Mouse (Mus musculus): ENCODE measurements around the gene Cdk14. TPM values are rescaled to one million over a fixed set of nuclear protein-coding genes. Genes with fewer than 3 reads are reported as not detected.

Cdk14 gene
- polyA plus RNA-seq, 1 experiment from 2014 or later: 47.3 TPM

- peak; percentile 57; the same call in 1 of the 2 replicates for ATAC-seq
- Histone ChIP-seq H3K27me3 (replicated peaks; ENCODE audit: control insufficient read depth, insufficient read depth, low read length) (no peaks in the 10 kb centered on the region), H3K4me3 (ENCODE audit: low read length) (no peak overlapping the region), H3K9me3 (ENCODE audit: control insufficient read depth, low read length) (no peaks in the 10 kb centered on the region), H3K4me1 (ENCODE audit: control insufficient read depth, insufficient read depth, low read depth, low read length) (peaks cover 10% of the 10 kb centered on the region), H3K9ac (ENCODE audit: low read depth, low read length) (no peak overlapping the region), H3K36me3 (ENCODE audit: control insufficient read depth, insufficient read depth, low read length) (no peaks in the 10 kb centered on the region), H3K4me2 (ENCODE audit: low read length) (no peak overlapping the region), H3K27ac (ENCODE audit: low read depth, low read length) (no peak overlapping the region)
- 49% methylated on average over 4 of the region's 4 CpGs for WGBS
Measured at GRCm38 (mm10) chr5:5056102-5056883, 363.8 kb downstream of the Cdk14 start.

DNA sequence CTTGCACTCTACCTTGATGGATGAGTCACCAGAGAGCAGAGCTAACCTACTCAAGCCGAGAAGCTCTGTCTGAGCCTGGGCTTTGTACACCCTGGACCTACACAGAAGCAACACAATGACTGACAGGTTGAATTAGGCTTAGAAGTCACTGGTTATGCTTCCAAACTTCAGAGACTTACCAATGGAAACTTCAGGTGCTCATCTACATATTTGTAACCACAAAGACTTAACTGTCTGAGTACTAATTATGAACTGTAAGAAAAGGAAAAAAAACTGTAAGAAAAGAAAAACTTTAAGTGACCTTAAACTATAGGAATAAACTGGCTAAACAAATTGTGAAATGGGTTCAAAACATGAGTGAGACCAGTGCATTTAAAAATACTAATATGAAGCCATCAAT, 364.6 kb downstream of the Cdk14 start:
- Histone ChIP-seq H3K27me3 (replicated peaks; ENCODE audit: control insufficient read depth, insufficient read depth, low read length) (no peaks in the 10 kb centered on the region), H3K9me3 (ENCODE audit: control insufficient read depth, low read length) (no peaks in the 10 kb centered on the region), H3K4me2 (ENCODE audit: low read length) (no peak overlapping the region), H3K27ac (ENCODE audit: low read depth, low read length) (no peak overlapping the region), H3K4me3 (ENCODE audit: low read length) (no peak overlapping the region), H3K9ac (ENCODE audit: low read depth, low read length) (no peak overlapping the region), H3K36me3 (ENCODE audit: control insufficient read depth, insufficient read depth, low read length) (no peaks in the 10 kb centered on the region), H3K4me1 (ENCODE audit: control insufficient read depth, insufficient read depth, low read depth, low read length) (peaks cover 10% of the 10 kb centered on the region)
- ATAC-seq: no peak
- 42% methylated on average over 1 of the region's 1 CpGs for WGBS

- Histone ChIP-seq H3K9me3 (ENCODE audit: control insufficient read depth, low read length) (no peaks in the 10 kb centered on the region), H3K27ac (ENCODE audit: low read depth, low read length) (no peak overlapping the region), H3K4me1 (ENCODE audit: control insufficient read depth, insufficient read depth, low read depth, low read length) (peaks cover 10% of the 10 kb centered on the region), H3K36me3 (ENCODE audit: control insufficient read depth, insufficient read depth, low read length) (no peaks in the 10 kb centered on the region), H3K27me3 (replicated peaks; ENCODE audit: control insufficient read depth, insufficient read depth, low read length) (no peaks in the 10 kb centered on the region), H3K9ac (ENCODE audit: low read depth, low read length) (no peak overlapping the region), H3K4me3 (ENCODE audit: low read length) (no peak overlapping the region), H3K4me2 (ENCODE audit: low read length) (no peak overlapping the region)
- 24% methylated on average over 1 of the region's 1 CpGs for WGBS
- 0 out of 2 replicates have a peak, but pooled peaks have one; percentile 12 for ATAC-seq
Measured at GRCm38 (mm10) chr5:5054270-5054669, 365.8 kb downstream of the Cdk14 start.

- H3K4me2 ChIP-seq (ENCODE audit: low read length): no peak overlapping the region
- H3K36me3 ChIP-seq (ENCODE audit: control insufficient read depth, insufficient read depth, low read length): no peaks in the 10 kb centered on the region
- no peak overlapping the region for H3K27ac ChIP-seq (ENCODE audit: low read depth, low read length)
- no peak overlapping the region for H3K9ac ChIP-seq (ENCODE audit: low read depth, low read length)
- peaks cover 5% of the 10 kb centered on the region; the same call in 1 of the 2 replicates for H3K4me1 ChIP-seq (ENCODE audit: control insufficient read depth, insufficient read depth, low read depth, low read length)
- H3K27me3 ChIP-seq (replicated peaks; ENCODE audit: control insufficient read depth, insufficient read depth, low read length): no peaks in the 10 kb centered on the region
- no peak for ATAC-seq
- 75% methylated on average over 5 of the region's 5 CpGs for WGBS
- H3K4me3 ChIP-seq (ENCODE audit: low read length): no peak overlapping the region
- H3K9me3 ChIP-seq (ENCODE audit: control insufficient read depth, low read length): no peaks in the 10 kb centered on the region
Measured at GRCm38 (mm10) chr5:5044326-5044725, 375.8 kb downstream of the Cdk14 start.

- WGBS: 84% methylated on average over 1 of the region's 1 CpGs
- ATAC-seq: no peak
- no peak overlapping the region for H3K4me2 ChIP-seq (ENCODE audit: low read length)
- no peak overlapping the region for H3K9ac ChIP-seq (ENCODE audit: low read depth, low read length)
- no peaks in the 10 kb centered on the region for H3K9me3 ChIP-seq (ENCODE audit: control insufficient read depth, low read length)
- H3K27ac ChIP-seq (ENCODE audit: low read depth, low read length): no peak overlapping the region
- no peak overlapping the region for H3K4me3 ChIP-seq (ENCODE audit: low read length)
- no peaks in the 10 kb centered on the region for H3K36me3 ChIP-seq (ENCODE audit: control insufficient read depth, insufficient read depth, low read length)
- H3K4me1 ChIP-seq (ENCODE audit: control insufficient read depth, insufficient read depth, low read depth, low read length): peaks cover 5% of the 10 kb centered on the region; the same call in 1 of the 2 replicates
- H3K27me3 ChIP-seq (replicated peaks; ENCODE audit: control insufficient read depth, insufficient read depth, low read length): no peaks in the 10 kb centered on the region
Measured at GRCm38 (mm10) chr5:5042735-5043134, 377.4 kb downstream of the Cdk14 start.

- H3K27ac ChIP-seq (ENCODE audit: low read depth, low read length): no peak overlapping the region
- 53% methylated on average over 4 of the region's 4 CpGs for WGBS
- H3K27me3 ChIP-seq (replicated peaks; ENCODE audit: control insufficient read depth, insufficient read depth, low read length): no peaks in the 10 kb centered on the region
- H3K9me3 ChIP-seq (ENCODE audit: control insufficient read depth, low read length): no peaks in the 10 kb centered on the region
- no peaks in the 10 kb centered on the region for H3K36me3 ChIP-seq (ENCODE audit: control insufficient read depth, insufficient read depth, low read length)
- H3K4me3 ChIP-seq (ENCODE audit: low read length): no peak overlapping the region
- no peak for ATAC-seq
- H3K4me2 ChIP-seq (ENCODE audit: low read length): no peak overlapping the region
- H3K4me1 ChIP-seq (ENCODE audit: control insufficient read depth, insufficient read depth, low read depth, low read length): peaks cover 5% of the 10 kb centered on the region; the same call in 1 of the 2 replicates
- no peak overlapping the region for H3K9ac ChIP-seq (ENCODE audit: low read depth, low read length)
Measured at GRCm38 (mm10) chr5:5041480-5041879, 378.6 kb downstream of the Cdk14 start.

GRCm38 (mm10) chr5:5039700-5040284, 380.3 kb downstream of the Cdk14 start:
- Histone ChIP-seq H3K4me1 (ENCODE audit: control insufficient read depth, insufficient read depth, low read depth, low read length) (peaks cover 5% of the 10 kb centered on the region; the same call in 1 of the 2 replicates), H3K4me3 (ENCODE audit: low read length) (no peak overlapping the region), H3K9me3 (ENCODE audit: control insufficient read depth, low read length) (no peaks in the 10 kb centered on the region), H3K27ac (ENCODE audit: low read depth, low read length) (no peak overlapping the region), H3K4me2 (ENCODE audit: low read length) (no peak overlapping the region), H3K36me3 (ENCODE audit: control insufficient read depth, insufficient read depth, low read length) (no peaks in the 10 kb centered on the region), H3K9ac (ENCODE audit: low read depth, low read length) (no peak overlapping the region), H3K27me3 (replicated peaks; ENCODE audit: control insufficient read depth, insufficient read depth, low read length) (no peaks in the 10 kb centered on the region)
- peak; percentile 73 for ATAC-seq
- WGBS: 18% methylated on average over 4 of the region's 4 CpGs

GRCm38 (mm10) chr5:5033445-5033844, 386.7 kb downstream of the Cdk14 start:
- Histone ChIP-seq H3K4me1 (ENCODE audit: control insufficient read depth, insufficient read depth, low read depth, low read length) (peaks cover 6% of the 10 kb centered on the region), H3K36me3 (ENCODE audit: control insufficient read depth, insufficient read depth, low read length) (no peaks in the 10 kb centered on the region), H3K9ac (ENCODE audit: low read depth, low read length) (no peak overlapping the region), H3K27ac (ENCODE audit: low read depth, low read length) (peak overlapping the region; percentile 17; the same call in 1 of the 2 replicates), H3K27me3 (replicated peaks; ENCODE audit: control insufficient read depth, insufficient read depth, low read length) (no peaks in the 10 kb centered on the region), H3K4me2 (ENCODE audit: low read length) (no peak overlapping the region), H3K9me3 (ENCODE audit: control insufficient read depth, low read length) (no peaks in the 10 kb centered on the region), H3K4me3 (ENCODE audit: low read length) (no peak overlapping the region)
- peak; percentile 38 for ATAC-seq
- 40% methylated on average over 5 of the region's 5 CpGs for WGBS

GRCm38 (mm10) chr5:5032847-5033246, 387.3 kb downstream of the Cdk14 start:
- peak; percentile 43; the same call in 1 of the 2 replicates for ATAC-seq

More at GRCm38 (mm10) chr5:5032847-5033246, 387.3 kb downstream of the Cdk14 start:
- H3K36me3 ChIP-seq (ENCODE audit: control insufficient read depth, insufficient read depth, low read length): no peaks in the 10 kb centered on the region
- no peak overlapping the region for H3K9ac ChIP-seq (ENCODE audit: low read depth, low read length)
- H3K4me2 ChIP-seq (ENCODE audit: low read length): no peak overlapping the region
- H3K4me3 ChIP-seq (ENCODE audit: low read length): no peak overlapping the region
- H3K27me3 ChIP-seq (replicated peaks; ENCODE audit: control insufficient read depth, insufficient read depth, low read length): no peaks in the 10 kb centered on the region
- H3K9me3 ChIP-seq (ENCODE audit: control insufficient read depth, low read length): no peaks in the 10 kb centered on the region
- H3K27ac ChIP-seq (ENCODE audit: low read depth, low read length): no peak overlapping the region
- 28% methylated on average over 6 of the region's 6 CpGs for WGBS
- H3K4me1 ChIP-seq (ENCODE audit: control insufficient read depth, insufficient read depth, low read depth, low read length): peaks cover 6% of the 10 kb centered on the region
